Mouse (Mus musculus) forebrain, embryonic 10.5 days (tissue): ENCODE data around the gene Epor. TPM values are rescaled to one million over a fixed set of nuclear protein-coding genes. Genes with fewer than 3 reads are reported as not detected.

Experiments used
- DNase-seq: peaks from one replicate; pipeline ENCODE4 v3.0.0-alpha.2; 2017; ENCODE audit warnings: low spot score; ENCODE audit errors: extremely low spot score
- H3K27ac ChIP-seq: fragments of 300-500 bp; sonication (generic); 2 replicates; pipeline ENCODE4 v1.5.1; 2016; ENCODE audit warnings: mild to moderate bottlenecking
- H3K27me3 ChIP-seq: fragments of 300-500 bp; sonication (generic); 2 replicates; pipeline ENCODE4 v1.6.1; 2016; ENCODE audit warnings: mild to moderate bottlenecking; ENCODE audit not compliant: poor library complexity, severe bottlenecking
- H3K36me3 ChIP-seq: fragments of 300-500 bp; sonication (generic); replicated peaks from 2 replicates; pipeline ENCODE4 v1.6.1; 2016; ENCODE audit warnings: mild to moderate bottlenecking, moderate library complexity
- H3K4me1 ChIP-seq: fragments of 300-500 bp; sonication (generic); 2 replicates; pipeline ENCODE4 v1.6.1; 2016
- H3K4me3 ChIP-seq: fragments of 300-500 bp; sonication (generic); 2 replicates; pipeline ENCODE4 v1.5.1; 2016; ENCODE audit warnings: mild to moderate bottlenecking, moderate library complexity
- H3K9me3 ChIP-seq: fragments of 300-500 bp; sonication (generic); 2 replicates; pipeline ENCODE4 v1.6.1; 2016; ENCODE audit warnings: mild to moderate bottlenecking, moderate library complexity
- WGBS: fragments of 180-500 bp; shearing (Covaris S2); methylation state at CpG from one replicate; pipeline ENCODE4 v1.1.7; 2016; 5-methylcytosine and 5-hydroxymethylcytosine counted together
- polyA plus RNA-seq: library from polyadenylated mRNA; unstranded; fragments of >200 nt; fragmentation: Nextera tagmentation; extraction: Ambion mirVana; gene quantifications from 2 replicates; pipeline ENCODE4 v1.2.1, GENCODE M21; 2016

The Epor gene
- polyA plus RNA-seq, 1 experiment from 2014 or later, result 10.8 TPM

GRCm38 (mm10) chr9:21960558-21961208, 2.6 kb downstream of the Epor start:
- no peak for DNase-seq
- H3K27me3 ChIP-seq, result peaks cover 58% of the 10 kb centered on the region
- WGBS, result 9% methylated on average over 26 of the region's 26 CpGs
- H3K4me1 ChIP-seq, result peaks cover 44% of the 10 kb centered on the region
- H3K4me3 ChIP-seq, result peak overlapping the region; percentile 58
- H3K36me3 ChIP-seq, result peaks cover 9% of the 10 kb centered on the region; the same call in 1 of the 2 replicates
- no peaks in the 10 kb centered on the region for H3K9me3 ChIP-seq
- no peak overlapping the region for H3K27ac ChIP-seq

DNA sequence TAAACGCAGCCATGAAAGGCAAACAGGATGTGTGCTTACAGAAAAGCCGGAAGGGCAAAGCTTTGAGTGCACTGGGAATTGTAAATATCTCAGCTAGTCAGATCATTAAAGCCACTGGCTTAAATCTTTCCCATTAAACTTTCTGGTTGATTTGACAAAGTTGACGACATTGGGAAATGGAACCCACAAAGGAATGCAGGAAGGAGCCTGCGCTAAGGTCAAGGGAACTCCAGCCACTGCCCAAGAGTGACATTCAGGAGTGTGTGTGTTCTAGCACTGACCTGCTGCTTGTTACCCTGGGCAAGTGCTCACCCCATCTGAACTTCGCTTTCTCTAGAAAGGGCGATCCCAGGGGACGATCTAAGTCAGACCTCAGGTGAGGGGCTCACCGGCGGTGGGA, 3.2 kb downstream of the Epor start:
- 47% methylated on average over 9 of the region's 9 CpGs for WGBS
- Histone ChIP-seq H3K27me3 (peaks cover 58% of the 10 kb centered on the region), H3K27ac (no peak overlapping the region), H3K36me3 (peaks cover 9% of the 10 kb centered on the region; the same call in 1 of the 2 replicates), H3K4me3 (peak overlapping the region; percentile 58), H3K4me1 (peaks cover 44% of the 10 kb centered on the region), H3K9me3 (no peaks in the 10 kb centered on the region)
- no peak for DNase-seq

GRCm38 (mm10) chr9:21959244-21959643, 4.1 kb downstream of the Epor start:
- Histone ChIP-seq H3K9me3 (no peaks in the 10 kb centered on the region), H3K27ac (no peak overlapping the region), H3K4me3 (0 out of 2 replicates have a peak overlapping the region, but pooled peaks have one; percentile 0), H3K36me3 (peaks cover 9% of the 10 kb centered on the region; the same call in 1 of the 2 replicates), H3K27me3 (peaks cover 56% of the 10 kb centered on the region), H3K4me1 (peaks cover 48% of the 10 kb centered on the region)
- WGBS, result 84% methylated on average over 7 of the region's 7 CpGs
- DNase-seq, result no peak

GRCm38 (mm10) chr9:21958372-21958771, 4.9 kb downstream of the Epor start:
- no peak overlapping the region; the same call in 1 of the 2 replicates for H3K4me3 ChIP-seq
- 92% methylated on average over 5 of the region's 5 CpGs for WGBS
- H3K4me1 ChIP-seq, result peaks cover 50% of the 10 kb centered on the region
- H3K27ac ChIP-seq, result no peak overlapping the region
- peaks cover 9% of the 10 kb centered on the region; the same call in 1 of the 2 replicates for H3K36me3 ChIP-seq
- H3K9me3 ChIP-seq, result no peaks in the 10 kb centered on the region
- H3K27me3 ChIP-seq, result peaks cover 47% of the 10 kb centered on the region
- no peak for DNase-seq

- WGBS, result under 1% methylated on average over 54 of the region's 54 CpGs
Observed at GRCm38 (mm10) chr9:21955570-21956281, 7.6 kb downstream of the Epor start, which contains the start of gene Swsap1. Swsap1 (plus strand) TSS chr9:21955755.

DNA sequence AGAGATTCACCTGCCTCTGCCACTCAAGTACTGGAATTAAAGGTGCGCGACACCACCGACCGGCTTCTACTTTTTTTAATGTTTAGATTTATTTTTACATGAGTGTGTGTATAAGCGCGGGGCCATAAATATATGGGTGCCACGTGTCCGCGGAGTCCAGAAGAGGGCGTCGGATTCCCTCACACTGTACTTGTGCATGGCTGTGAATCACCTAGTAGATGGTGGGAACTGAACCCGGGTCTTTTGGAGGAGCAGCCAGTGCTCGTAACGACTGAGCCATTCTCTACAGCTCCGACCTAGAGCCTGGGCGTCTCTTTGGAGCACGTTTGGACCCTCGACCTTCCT, 8.1 kb downstream of the Epor start:
- H3K36me3 ChIP-seq, result peaks cover 9% of the 10 kb centered on the region; the same call in 1 of the 2 replicates
- H3K9me3 ChIP-seq, result no peaks in the 10 kb centered on the region
- H3K27me3 ChIP-seq, result peaks cover 15% of the 10 kb centered on the region
- H3K4me3 ChIP-seq, result peak overlapping the region; percentile 75
- no peak for DNase-seq
- H3K4me1 ChIP-seq, result peaks cover 23% of the 10 kb centered on the region
- 2% methylated on average over 18 of the region's 18 CpGs for WGBS
- H3K27ac ChIP-seq, result peak overlapping the region; percentile 96

More at GRCm38 (mm10) chr9:21955570-21956281, 7.6 kb downstream of the Epor start, which contains the start of gene Swsap1:
- no peaks in the 10 kb centered on the region for H3K9me3 ChIP-seq
- peak within 1 kb of the TSS; percentile 96 for H3K27ac ChIP-seq
- peaks cover 9% of the 10 kb centered on the region; the same call in 1 of the 2 replicates for H3K36me3 ChIP-seq
- H3K4me3 ChIP-seq, result peak within 1 kb of the TSS; percentile 75
- H3K27me3 ChIP-seq, result peaks cover 21% of the 10 kb centered on the region
- peak; percentile 97 for DNase-seq
- H3K4me1 ChIP-seq, result peaks cover 28% of the 10 kb centered on the region

DNA sequence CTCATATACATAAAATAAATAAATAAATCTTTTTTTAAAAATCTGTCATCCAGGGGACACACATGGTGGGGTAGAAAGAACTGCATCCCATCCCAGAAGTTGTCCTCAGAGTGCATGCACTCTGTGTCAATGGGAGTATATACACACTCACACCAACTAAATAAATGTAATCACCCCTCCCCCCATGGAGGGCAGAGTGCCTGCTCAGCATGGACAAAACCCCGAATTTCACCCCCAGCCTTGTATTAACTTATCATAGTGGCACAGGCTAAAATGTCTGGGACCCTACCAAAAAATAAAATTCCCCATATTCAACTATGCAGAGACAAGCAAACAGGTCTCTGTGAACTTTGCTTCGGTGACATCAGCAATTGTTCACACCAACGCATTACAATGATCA, 8.7 kb downstream of the Epor start:
- WGBS, result 87% methylated on average over 3 of the region's 3 CpGs
- Histone ChIP-seq H3K9me3 (no peaks in the 10 kb centered on the region), H3K27me3 (peaks cover 10% of the 10 kb centered on the region), H3K4me1 (peaks cover 22% of the 10 kb centered on the region), H3K27ac (no peak overlapping the region), H3K36me3 (peaks cover 9% of the 10 kb centered on the region; the same call in 1 of the 2 replicates), H3K4me3 (no peak overlapping the region)
- DNase-seq, result no peak

DNA sequence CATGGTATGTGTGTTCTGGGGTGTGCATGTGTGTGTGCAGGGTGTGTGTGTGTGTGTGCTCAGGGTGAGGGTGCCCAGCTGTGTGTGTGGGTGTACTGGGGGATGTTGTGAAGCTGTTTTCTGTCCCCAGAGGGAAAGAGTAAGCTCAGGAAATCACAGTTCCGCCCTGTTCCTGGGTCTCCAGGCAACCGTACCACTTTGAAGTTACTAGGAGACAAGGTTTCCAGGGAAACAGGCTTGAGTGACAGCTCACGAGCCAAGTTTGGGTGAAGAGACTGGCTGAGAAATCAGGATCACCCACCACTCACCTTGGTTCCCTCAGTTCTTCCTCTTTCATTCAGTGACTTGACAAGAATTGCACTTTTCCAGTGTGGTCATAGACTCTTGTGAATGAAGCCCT, 9.7 kb downstream of the Epor start:
- no peak for DNase-seq
- Histone ChIP-seq H3K36me3 (peaks cover 9% of the 10 kb centered on the region; the same call in 1 of the 2 replicates), H3K9me3 (no peaks in the 10 kb centered on the region), H3K27me3 (peaks cover 4% of the 10 kb centered on the region), H3K4me1 (peaks cover 22% of the 10 kb centered on the region), H3K27ac (no peak overlapping the region), H3K4me3 (no peak overlapping the region)
- WGBS, result 18% methylated on average over 3 of the region's 3 CpGs

DNA sequence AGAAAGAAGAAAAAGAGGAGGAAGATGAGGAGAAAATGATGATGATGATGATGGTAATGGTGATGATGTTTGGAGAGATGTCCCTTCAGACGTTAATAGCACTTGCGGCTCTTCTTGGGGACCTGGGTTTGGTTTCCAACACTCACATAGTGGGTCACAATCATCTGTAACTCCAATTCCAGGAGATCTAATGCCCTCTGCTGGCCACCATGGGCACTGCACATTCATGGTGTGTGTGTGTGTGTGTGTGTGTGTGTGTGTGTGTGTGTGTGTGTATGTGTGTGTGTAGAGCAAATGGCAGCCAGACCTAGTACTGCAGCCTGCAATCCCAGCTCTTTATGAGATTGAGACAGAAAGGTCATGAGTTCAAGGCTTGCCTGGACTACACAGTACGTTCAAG, 11.3 kb downstream of the Epor start:
- DNase-seq, result no peak
- H3K4me1 ChIP-seq, result peaks cover 32% of the 10 kb centered on the region
- peaks cover 19% of the 10 kb centered on the region for H3K27me3 ChIP-seq
- H3K36me3 ChIP-seq, result no peaks in the 10 kb centered on the region
- WGBS, result 76% methylated on average over 3 of the region's 3 CpGs
- H3K9me3 ChIP-seq, result no peaks in the 10 kb centered on the region
- H3K4me3 ChIP-seq, result no peak overlapping the region
- H3K27ac ChIP-seq, result no peak overlapping the region

DNA sequence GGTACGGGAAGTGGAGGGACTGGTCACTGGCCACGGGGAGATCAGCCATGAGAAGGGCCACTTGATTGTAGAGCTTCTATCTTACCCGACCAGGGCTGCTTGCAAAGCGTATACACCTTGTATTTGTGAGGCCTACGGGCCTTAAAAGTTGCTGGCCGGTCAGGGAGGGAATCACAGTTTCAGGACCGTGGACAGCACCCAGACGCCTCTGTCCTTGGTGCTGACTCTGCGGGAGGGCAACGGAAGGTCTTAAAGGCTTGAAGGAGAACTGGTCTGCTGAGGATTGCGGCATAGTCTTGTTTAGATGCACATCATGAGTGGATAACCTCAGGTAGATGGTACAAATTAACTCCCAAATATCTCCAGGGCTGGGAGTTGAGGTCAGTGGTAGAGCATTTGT, 13.0 kb downstream of the Epor start:
- WGBS, result 19% methylated on average over 11 of the region's 11 CpGs
- peak; percentile 76 for DNase-seq
- no peaks in the 10 kb centered on the region for H3K36me3 ChIP-seq
- no peaks in the 10 kb centered on the region for H3K9me3 ChIP-seq
- H3K4me1 ChIP-seq, result peaks cover 27% of the 10 kb centered on the region
- H3K4me3 ChIP-seq, result no peak overlapping the region
- peaks cover 31% of the 10 kb centered on the region for H3K27me3 ChIP-seq
- H3K27ac ChIP-seq, result no peak overlapping the region

DNA sequence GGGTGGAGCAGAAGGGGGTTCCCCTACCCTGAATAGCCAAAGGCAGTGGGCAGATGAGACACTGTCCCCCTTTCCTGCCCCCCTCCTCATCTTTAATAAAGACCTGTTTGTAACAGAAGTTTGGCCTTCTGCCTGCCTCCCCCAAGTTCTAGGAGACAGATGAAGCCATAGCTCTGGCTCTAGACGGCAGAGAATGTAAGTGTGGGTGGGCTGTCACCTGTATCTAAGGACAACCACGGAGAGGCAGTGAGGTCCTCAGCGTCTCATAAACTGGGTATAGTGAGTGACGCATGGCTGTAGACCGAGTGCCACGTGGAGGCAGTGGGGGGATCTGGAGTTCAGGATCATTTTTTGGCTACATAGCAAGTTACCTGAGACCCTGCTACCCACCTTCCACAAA, 14.5 kb downstream of the Epor start:
- H3K27ac ChIP-seq, result no peak overlapping the region
- H3K9me3 ChIP-seq, result no peaks in the 10 kb centered on the region
- WGBS, result 75% methylated on average over 6 of the region's 6 CpGs
- H3K27me3 ChIP-seq, result peaks cover 40% of the 10 kb centered on the region
- DNase-seq, result no peak
- no peak overlapping the region for H3K4me3 ChIP-seq
- H3K36me3 ChIP-seq, result no peaks in the 10 kb centered on the region
- peaks cover 27% of the 10 kb centered on the region for H3K4me1 ChIP-seq

- WGBS, result 61% methylated on average over 8 of the region's 8 CpGs
- H3K27ac ChIP-seq, result no peak overlapping the region
- DNase-seq, result no peak
- no peaks in the 10 kb centered on the region for H3K9me3 ChIP-seq
- peaks cover 47% of the 10 kb centered on the region for H3K27me3 ChIP-seq
- H3K36me3 ChIP-seq, result no peaks in the 10 kb centered on the region
- peaks cover 20% of the 10 kb centered on the region for H3K4me1 ChIP-seq
- no peak overlapping the region for H3K4me3 ChIP-seq
Observed at GRCm38 (mm10) chr9:21948146-21948545, 15.2 kb downstream of the Epor start.

DNA sequence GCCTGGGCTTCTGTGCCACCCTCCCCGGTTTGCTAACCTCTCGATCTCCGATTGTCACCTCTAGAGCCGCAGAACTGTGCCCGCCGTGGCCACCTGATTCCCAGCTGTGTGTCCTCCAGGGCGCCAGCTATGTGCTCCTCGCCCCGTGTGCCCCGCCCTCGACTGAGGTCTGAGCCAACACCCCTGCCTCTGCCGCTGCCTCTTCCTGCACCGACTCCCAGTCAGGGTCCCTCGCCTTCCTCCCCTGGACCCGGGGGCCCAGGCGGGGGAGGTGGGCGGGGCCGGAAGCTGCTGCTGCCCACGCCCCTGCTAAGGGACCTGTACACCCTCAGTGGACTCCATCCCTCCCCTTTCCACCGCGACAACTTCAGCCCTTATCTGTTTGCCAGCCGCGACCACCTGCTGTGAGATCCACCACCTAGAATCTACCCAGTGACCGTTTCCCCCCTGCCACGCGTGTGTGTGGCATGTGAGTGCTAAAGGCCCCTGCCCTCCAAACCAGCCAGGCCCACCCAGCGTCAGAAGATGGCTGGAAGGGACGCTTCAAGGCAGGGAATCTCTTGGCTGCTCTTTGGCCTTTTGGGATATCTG, 15.7 kb downstream of the Epor start:
- H3K4me3 ChIP-seq, result peak overlapping the region; percentile 39
- H3K9me3 ChIP-seq, result no peaks in the 10 kb centered on the region
- H3K27me3 ChIP-seq, result peaks cover 48% of the 10 kb centered on the region
- peaks cover 19% of the 10 kb centered on the region for H3K4me1 ChIP-seq
- DNase-seq, result no peak
- H3K27ac ChIP-seq, result no peak overlapping the region
- no peaks in the 10 kb centered on the region for H3K36me3 ChIP-seq
- WGBS, result 5% methylated on average over 28 of the region's 28 CpGs
